Mouse (Mus musculus): ENCODE results near the gene Sox18. TPM values are rescaled to one million over a fixed set of nuclear protein-coding genes. Genes with fewer than 3 reads are reported as not detected.

The Sox18 gene
- polyA plus RNA-seq, 1 experiment from 2014 or later: 15.8 TPM

DNA sequence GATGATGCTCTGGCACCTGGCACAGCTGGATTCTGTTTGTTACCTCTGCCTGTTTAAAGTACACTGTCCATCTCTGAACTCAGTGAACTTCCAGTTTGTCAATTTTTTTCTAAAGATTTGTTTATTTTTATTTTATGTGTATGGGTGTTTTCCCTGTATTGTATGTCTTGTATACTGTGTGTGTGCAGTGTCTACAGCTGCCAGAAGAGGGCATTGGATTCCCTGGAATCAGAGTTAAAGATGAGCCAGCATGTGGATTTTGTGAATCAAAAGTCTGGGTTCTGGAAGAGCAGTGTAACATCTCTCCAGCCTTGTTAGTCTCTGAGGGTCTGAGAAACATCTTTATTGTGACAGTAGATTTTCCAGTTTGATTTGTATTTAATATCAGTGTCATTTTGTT lies 48.0 kb downstream of the Sox18 start:
- H3K27me3 ChIP-seq (ENCODE audit: control insufficient read depth, insufficient read depth, low read length): no peaks in the 10 kb centered on the region
- H3K4me2 ChIP-seq (ENCODE audit: low read depth, low read length, severe bottlenecking): no peak overlapping the region
- H3K4me3 ChIP-seq (ENCODE audit: low read depth, low read length): no peak overlapping the region
- peaks cover 7% of the 10 kb centered on the region; the same call in 1 of the 2 replicates for H3K36me3 ChIP-seq (ENCODE audit: control insufficient read depth, insufficient read depth, low read length)
- no peak for DNase-seq (ENCODE audit: low spot score)
- no peak overlapping the region for H3K9ac ChIP-seq (ENCODE audit: low read length)
- no peak overlapping the region for H3K27ac ChIP-seq (ENCODE audit: low read depth, low read length)
- no peaks in the 10 kb centered on the region for H3K4me1 ChIP-seq (replicated peaks; ENCODE audit: control insufficient read depth, insufficient read depth, low read length)
- no peaks in the 10 kb centered on the region for H3K9me3 ChIP-seq (ENCODE audit: control insufficient read depth, low read length)
- no peak for ATAC-seq (replicated peaks; ENCODE audit: low FRiP score)

Other genes starting within 250 kb of the Sox18 start
- gene Zbtb46, start 212.2 kb downstream of the Sox18 start, polyA plus RNA-seq (2014; fragmentation: Nextera tagmentation; extraction: Ambion mirVana): 14.2 and 16.1 TPM in 2 replicates
- 0.15 TPM in 1 of 2 replicates, not detected in the other for gene Abhd16b, start 178.4 kb downstream of the Sox18 start, polyA plus RNA-seq (2014; fragmentation: Nextera tagmentation; extraction: Ambion mirVana)
- gene Tpd52l2, start 174.5 kb downstream of the Sox18 start, polyA plus RNA-seq (2014; fragmentation: Nextera tagmentation; extraction: Ambion mirVana): 143 and 148 TPM in 2 replicates
- 103 and 104 TPM in 2 replicates for gene Dnajc5, start 151.2 kb downstream of the Sox18 start, polyA plus RNA-seq (2014; fragmentation: Nextera tagmentation; extraction: Ambion mirVana)
- gene Uckl1, start 86.7 kb downstream of the Sox18 start, polyA plus RNA-seq (2014; fragmentation: Nextera tagmentation; extraction: Ambion mirVana): 51.0 and 51.5 TPM in 2 replicates
- 76.5 and 82.4 TPM in 2 replicates for gene Prpf6, start 79.8 kb downstream of the Sox18 start, polyA plus RNA-seq (2014; fragmentation: Nextera tagmentation; extraction: Ambion mirVana)
- gene Zfp512b, start 78.8 kb downstream of the Sox18 start, polyA plus RNA-seq (2014; fragmentation: Nextera tagmentation; extraction: Ambion mirVana): 53.7 and 60.7 TPM in 2 replicates
- 52.0 and 58.5 TPM in 2 replicates for gene Samd10, start 72.4 kb downstream of the Sox18 start, polyA plus RNA-seq (2014; fragmentation: Nextera tagmentation; extraction: Ambion mirVana)
- gene Gm29797, start 14.6 kb downstream of the Sox18 start, polyA plus RNA-seq (2014; fragmentation: Nextera tagmentation; extraction: Ambion mirVana): not detected in 2 replicates
- 21.1 and 22.6 TPM in 2 replicates for gene Tcea2, start 8.7 kb upstream of the Sox18 start, polyA plus RNA-seq (2014; fragmentation: Nextera tagmentation; extraction: Ambion mirVana)
- gene Rgs19, start 22.3 kb upstream of the Sox18 start, polyA plus RNA-seq (2014; fragmentation: Nextera tagmentation; extraction: Ambion mirVana): 64.7 and 74.8 TPM in 2 replicates
- gene Lkaaear1, start 26.8 kb upstream of the Sox18 start, polyA plus RNA-seq (2014; fragmentation: Nextera tagmentation; extraction: Ambion mirVana): not detected in 2 replicates
- gene Oprl1, start 43.4 kb upstream of the Sox18 start, polyA plus RNA-seq (2014; fragmentation: Nextera tagmentation; extraction: Ambion mirVana): 12.8 and 15.8 TPM in 2 replicates
- 26.6 and 27.3 TPM in 2 replicates for gene Myt1, start 91.7 kb upstream of the Sox18 start, polyA plus RNA-seq (2014; fragmentation: Nextera tagmentation; extraction: Ambion mirVana)
- 27.1 and 33.4 TPM in 2 replicates for gene Pcmtd2, start 166.2 kb upstream of the Sox18 start, polyA plus RNA-seq (2014; fragmentation: Nextera tagmentation; extraction: Ambion mirVana)
- 99.4 and 103 TPM in 2 replicates for gene Polr3k, start 192.7 kb upstream of the Sox18 start, polyA plus RNA-seq (2014; fragmentation: Nextera tagmentation; extraction: Ambion mirVana)